Mouse (Mus musculus): ENCODE data around the gene Qser1.

The Qser1 gene

GRCm38 (mm10) chr2:104817555-104818330 is 1.2 kb upstream of the Qser1 start:
- no peak for DNase-seq (ENCODE audit: low spot score)

- DNase-seq (ENCODE audit: low spot score), result peak; percentile 86
These were observed 393 bp upstream of the Qser1 start for GRCm38 (mm10) chr2:104816866-104817439.

GRCm38 (mm10) chr2:104815561-104816370 is 794 bp downstream of the Qser1 start:
- peak; percentile 15 for DNase-seq (ENCODE audit: low spot score)

GRCm38 (mm10) chr2:104814181-104814951 is 2.2 kb downstream of the Qser1 start:
- no peak for DNase-seq (ENCODE audit: low spot score)

GRCm38 (mm10) chr2:104805435-104805834 is 11.1 kb downstream of the Qser1 start:
- no peak for DNase-seq (ENCODE audit: low spot score)

- no peak for DNase-seq (ENCODE audit: low spot score)
These were observed 41.8 kb downstream of the Qser1 start for GRCm38 (mm10) chr2:104774763-104775162.

GRCm38 (mm10) chr2:104768697-104769096 is 47.9 kb downstream of the Qser1 start:
- DNase-seq (ENCODE audit: low spot score), result no peak

GRCm38 (mm10) chr2:104764018-104764417 is 52.5 kb downstream of the Qser1 start:
- DNase-seq (ENCODE audit: low spot score), result no peak

- no peak for DNase-seq (ENCODE audit: low spot score)
These were observed 53.3 kb downstream of the Qser1 start for GRCm38 (mm10) chr2:104763134-104763703.

- no peak for DNase-seq (ENCODE audit: low spot score)
These were observed 65.9 kb downstream of the Qser1 start for GRCm38 (mm10) chr2:104750611-104751010.

GRCm38 (mm10) chr2:104748652-104749183 is 67.8 kb downstream of the Qser1 start:
- DNase-seq (ENCODE audit: low spot score), result no peak

- DNase-seq (ENCODE audit: low spot score), result no peak
These were observed 70.3 kb downstream of the Qser1 start for GRCm38 (mm10) chr2:104746251-104746650.

GRCm38 (mm10) chr2:104743971-104744370 is 72.6 kb downstream of the Qser1 start:
- no peak for DNase-seq (ENCODE audit: low spot score)

GRCm38 (mm10) chr2:104743160-104743559 is 73.4 kb downstream of the Qser1 start:
- no peak for DNase-seq (ENCODE audit: low spot score)

GRCm38 (mm10) chr2:104742741-104743064 is 73.9 kb downstream of the Qser1 start, which contains the start of gene Depdc7:
TSS of gene Depdc7 (minus strand) at chr2:104742878.
- peak; percentile 92 for DNase-seq (ENCODE audit: low spot score)

- no peak for DNase-seq (ENCODE audit: low spot score)
These were observed 74.4 kb downstream of the Qser1 start for GRCm38 (mm10) chr2:104741896-104742740.

GRCm38 (mm10) chr2:104741015-104741758 is 75.4 kb downstream of the Qser1 start:
- no peak for DNase-seq (ENCODE audit: low spot score)

GRCm38 (mm10) chr2:104740248-104740949 is 76.2 kb downstream of the Qser1 start:
- DNase-seq (ENCODE audit: low spot score), result no peak

- no peak for DNase-seq (ENCODE audit: low spot score)
These were observed 76.9 kb downstream of the Qser1 start for GRCm38 (mm10) chr2:104739691-104740090.
